Mouse (Mus musculus) lung, postnatal 0 days (tissue): ENCODE results near the gene Plcb1. TPM values are rescaled to one million over a fixed set of nuclear protein-coding genes. Genes with fewer than 3 reads are reported as not detected.

Experiments
- ATAC-seq: fragments of 200-750 bp; cut with Nextera tagmentation; 2 replicates; pipeline ENCODE4 v1.8.0; 2017; ENCODE audit warnings: moderate library complexity
- DNase-seq: peaks from one replicate; pipeline ENCODE4 v3.0.0-alpha.2; 2016; ENCODE audit warnings: low spot score
- H3K27ac ChIP-seq: fragments of 300-500 bp; sonication (generic); 2 replicates; pipeline ENCODE4 v1.5.1; 2014; ENCODE audit warnings: antibody characterized with exemption, mild to moderate bottlenecking, low read length, mixed read lengths
- H3K27me3 ChIP-seq: fragments of 300-500 bp; sonication (generic); replicated peaks from 2 replicates; pipeline ENCODE4 v1.6.1; 2014; ENCODE audit warnings: low read length, mixed read lengths; ENCODE audit not compliant: insufficient read depth
- H3K36me3 ChIP-seq: fragments of 300-500 bp; sonication (generic); 2 replicates; pipeline ENCODE4 v1.6.1; 2014; ENCODE audit warnings: low read length, mixed read lengths; ENCODE audit not compliant: insufficient read depth
- H3K4me1 ChIP-seq: fragments of 300-500 bp; sonication (generic); 2 replicates; pipeline ENCODE4 v1.6.1; 2014; ENCODE audit warnings: antibody characterized with exemption, low read depth, low read length, mixed read lengths; ENCODE audit not compliant: insufficient read depth
- H3K4me2 ChIP-seq: fragments of 300-500 bp; sonication (generic); replicated peaks from 2 replicates; pipeline ENCODE4 v1.6.1; 2014; ENCODE audit warnings: low read depth, mild to moderate bottlenecking, low read length, moderate library complexity, mixed read lengths
- H3K4me3 ChIP-seq: fragments of 300-500 bp; sonication (generic); 2 replicates; pipeline ENCODE4 v1.5.1; 2014; ENCODE audit warnings: low read depth, low read length
- H3K9ac ChIP-seq: fragments of 300-500 bp; sonication (generic); replicated peaks from 2 replicates; pipeline ENCODE4 v1.6.1; 2014; ENCODE audit warnings: low read depth, mild to moderate bottlenecking
- H3K9me3 ChIP-seq: fragments of 300-500 bp; sonication (generic); 2 replicates; pipeline ENCODE4 v1.6.1; 2016; ENCODE audit warnings: low read length, mixed read lengths
- CTCF ChIP-seq: IDR thresholded peaks from 2 replicates; pipeline ENCODE4 v1.5.1; 2016; ENCODE audit warnings: antibody characterized with exemption, mild to moderate bottlenecking
- EP300 ChIP-seq: IDR thresholded peaks from 2 replicates; pipeline ENCODE4 v1.6.1; 2016; ENCODE audit warnings: antibody characterized with exemption, mild to moderate bottlenecking, control low read depth
- WGBS: fragments of 180-500 bp; shearing (Covaris S2); extraction: QIAGEN DNeasy Blood & Tissue Kit; methylation state at CpG from one replicate; pipeline ENCODE4 v1.1.7; 2014; 5-methylcytosine and 5-hydroxymethylcytosine counted together
- polyA plus RNA-seq: library from polyadenylated mRNA; unstranded; fragments of >200 nt; fragmentation: Nextera tagmentation; extraction: Ambion mirVana; gene quantifications from 2 replicates; pipeline ENCODE4 v1.2.1, GENCODE M21; 2015

The Plcb1 gene
- polyA plus RNA-seq, 1 experiment from 2014 or later: 8.7 TPM

DNA sequence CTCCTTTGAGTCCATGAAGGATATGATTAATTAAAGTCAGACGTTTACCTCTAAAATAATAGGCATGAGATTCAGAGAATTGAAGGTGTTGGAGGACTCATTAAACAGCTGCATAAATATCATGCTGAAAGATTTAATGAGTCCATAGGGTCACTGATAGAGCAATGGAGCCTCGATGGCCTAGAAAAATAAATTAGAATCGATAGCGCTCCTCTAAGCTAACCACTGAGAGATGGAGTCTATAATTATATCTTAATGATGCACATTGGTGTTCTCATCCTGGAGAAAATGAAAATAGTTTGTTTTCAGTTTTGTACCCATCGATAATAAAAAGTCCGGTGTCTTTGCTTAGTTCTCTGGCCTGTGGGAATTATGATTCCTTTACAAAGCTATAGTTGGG, 617.5 kb downstream of the Plcb1 start:
- no peak overlapping the region for H3K27ac ChIP-seq
- H3K4me2 ChIP-seq: no peak overlapping the region
- no peak overlapping the region for H3K9ac ChIP-seq
- ATAC-seq (no peak), DNase-seq (no peak)
- H3K4me3 ChIP-seq: no peak overlapping the region
- 79% methylated on average over 6 of the region's 6 CpGs for WGBS
- TF ChIP-seq CTCF (no peak), EP300 (no peak)
- no peaks in the 10 kb centered on the region for H3K36me3 ChIP-seq
- H3K4me1 ChIP-seq: no peaks in the 10 kb centered on the region
- H3K9me3 ChIP-seq: no peaks in the 10 kb centered on the region
- no peaks in the 10 kb centered on the region for H3K27me3 ChIP-seq

DNA sequence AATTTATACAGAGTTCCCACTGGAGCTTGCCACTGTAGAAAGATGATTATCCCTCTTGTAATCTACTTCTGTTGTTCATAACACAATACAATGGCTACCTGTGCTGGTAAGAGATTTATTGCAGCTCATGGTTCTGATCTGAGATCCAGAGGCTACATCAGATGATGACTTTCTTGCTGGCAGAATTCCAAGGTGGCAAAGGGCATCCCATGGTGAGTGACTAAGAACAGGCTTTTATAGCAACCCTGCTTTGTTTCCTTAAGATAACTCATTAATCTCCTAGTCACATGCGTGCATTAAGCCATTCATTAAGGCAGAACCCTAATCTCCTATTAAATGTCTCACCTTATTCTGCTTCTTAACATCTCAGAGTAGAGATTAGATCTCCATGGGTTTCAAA, 618.2 kb downstream of the Plcb1 start:
- no peaks in the 10 kb centered on the region for H3K4me1 ChIP-seq
- ATAC-seq (no peak), DNase-seq (no peak)
- TF ChIP-seq CTCF: no peak
- TF ChIP-seq EP300: no peak
- no peak overlapping the region for H3K9ac ChIP-seq
- no peaks in the 10 kb centered on the region for H3K36me3 ChIP-seq
- H3K9me3 ChIP-seq: no peaks in the 10 kb centered on the region
- H3K4me2 ChIP-seq: no peak overlapping the region
- WGBS: 79% methylated on average over 1 of the region's 1 CpGs
- H3K27me3 ChIP-seq: no peaks in the 10 kb centered on the region
- no peak overlapping the region for H3K4me3 ChIP-seq
- no peak overlapping the region for H3K27ac ChIP-seq

DNA sequence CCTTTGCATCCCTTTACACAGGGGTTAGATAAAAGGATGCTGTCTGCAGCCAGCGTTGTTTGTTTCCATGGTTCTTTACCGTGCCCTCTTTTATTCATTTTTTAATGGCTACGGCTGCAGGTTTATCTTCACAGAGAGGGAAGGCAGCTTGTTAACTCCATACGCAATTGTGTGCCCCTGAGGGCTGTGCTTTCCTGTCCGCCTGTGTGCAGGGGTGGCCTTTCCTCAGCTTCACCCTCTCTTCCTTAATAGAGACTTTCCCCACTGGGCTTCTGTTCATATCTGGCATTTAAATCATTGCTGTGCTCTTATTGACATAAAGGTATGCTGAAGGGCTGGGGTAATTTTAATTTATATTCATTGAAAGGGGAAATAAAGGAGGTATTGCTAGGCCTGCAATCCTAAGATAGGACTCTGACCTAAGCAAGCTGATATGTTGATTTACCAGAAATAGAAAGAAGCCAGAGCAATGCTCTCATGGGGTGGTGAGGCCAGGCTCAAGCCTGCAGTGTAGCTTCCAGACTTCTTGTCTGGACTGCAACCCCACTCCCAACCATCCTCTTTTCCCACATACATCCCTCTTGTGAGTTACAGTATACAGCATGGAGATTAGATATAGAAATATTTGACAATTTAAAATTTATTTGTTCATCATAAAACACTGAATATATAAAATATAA, 623.7 kb downstream of the Plcb1 start:
- Histone ChIP-seq H3K4me1 (no peaks in the 10 kb centered on the region), H3K27ac (no peak overlapping the region), H3K4me2 (no peak overlapping the region), H3K4me3 (no peak overlapping the region), H3K9me3 (no peaks in the 10 kb centered on the region), H3K36me3 (no peaks in the 10 kb centered on the region), H3K27me3 (no peaks in the 10 kb centered on the region), H3K9ac (no peak overlapping the region)
- WGBS: 71% methylated on average over 5 of the region's 5 CpGs
- TF ChIP-seq EP300 (no peak), CTCF (no peak)
- ATAC-seq (no peak), DNase-seq (no peak)

DNA sequence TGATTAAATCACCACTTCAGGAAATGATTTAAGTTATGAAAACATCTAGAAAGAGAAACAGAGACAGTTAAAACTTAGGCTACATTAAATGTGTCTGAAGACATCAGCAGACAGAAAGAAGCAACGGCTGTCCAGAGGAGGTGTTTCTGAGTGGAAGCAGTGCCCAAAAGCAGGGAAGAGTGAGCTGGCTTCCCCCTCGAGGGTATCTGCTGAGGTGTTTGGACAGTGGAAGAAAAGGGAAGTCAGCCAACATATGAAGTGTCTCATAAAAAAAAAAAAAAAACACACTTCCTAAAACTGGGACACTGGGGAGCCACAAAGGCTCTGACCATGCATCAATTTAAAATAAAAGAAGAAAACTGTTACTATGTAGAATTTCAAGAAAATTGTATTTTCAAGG, 625.8 kb downstream of the Plcb1 start:
- WGBS: 18% methylated on average over 2 of the region's 2 CpGs
- no peak overlapping the region for H3K9ac ChIP-seq
- no peaks in the 10 kb centered on the region for H3K27me3 ChIP-seq
- no peaks in the 10 kb centered on the region for H3K36me3 ChIP-seq
- H3K4me3 ChIP-seq: no peak overlapping the region
- TF ChIP-seq EP300 (no peak), CTCF (no peak)
- H3K27ac ChIP-seq: no peak overlapping the region
- DNase-seq (no peak), ATAC-seq (no peak)
- no peaks in the 10 kb centered on the region for H3K9me3 ChIP-seq
- H3K4me2 ChIP-seq: no peak overlapping the region
- H3K4me1 ChIP-seq: no peaks in the 10 kb centered on the region

DNA sequence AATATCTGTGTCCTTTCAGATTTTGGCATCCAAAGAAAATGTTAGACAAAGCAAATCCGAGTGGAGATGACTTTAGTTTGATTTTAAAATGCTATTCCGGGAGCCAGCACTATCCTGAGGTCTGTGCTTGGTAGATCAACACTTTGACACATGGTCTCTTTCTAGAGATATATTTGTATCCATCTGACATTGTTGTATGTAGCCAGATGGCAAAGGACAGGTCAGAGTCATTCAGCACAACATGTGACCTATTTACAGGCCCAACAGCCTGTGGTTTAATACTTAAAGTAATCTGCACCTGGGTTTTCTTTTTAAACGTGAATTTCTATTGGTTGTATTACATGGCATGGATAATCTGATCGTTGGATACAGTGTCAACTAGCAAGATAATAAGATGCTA, 629.3 kb downstream of the Plcb1 start:
- WGBS: 75% methylated on average over 4 of the region's 4 CpGs
- H3K36me3 ChIP-seq: no peaks in the 10 kb centered on the region
- H3K9me3 ChIP-seq: no peaks in the 10 kb centered on the region
- no peaks in the 10 kb centered on the region for H3K27me3 ChIP-seq
- H3K4me3 ChIP-seq: no peak overlapping the region
- H3K9ac ChIP-seq: no peak overlapping the region
- H3K4me1 ChIP-seq: no peaks in the 10 kb centered on the region
- ATAC-seq (no peak), DNase-seq (no peak)
- H3K4me2 ChIP-seq: no peak overlapping the region
- TF ChIP-seq CTCF (no peak), EP300 (no peak)
- no peak overlapping the region for H3K27ac ChIP-seq

DNA sequence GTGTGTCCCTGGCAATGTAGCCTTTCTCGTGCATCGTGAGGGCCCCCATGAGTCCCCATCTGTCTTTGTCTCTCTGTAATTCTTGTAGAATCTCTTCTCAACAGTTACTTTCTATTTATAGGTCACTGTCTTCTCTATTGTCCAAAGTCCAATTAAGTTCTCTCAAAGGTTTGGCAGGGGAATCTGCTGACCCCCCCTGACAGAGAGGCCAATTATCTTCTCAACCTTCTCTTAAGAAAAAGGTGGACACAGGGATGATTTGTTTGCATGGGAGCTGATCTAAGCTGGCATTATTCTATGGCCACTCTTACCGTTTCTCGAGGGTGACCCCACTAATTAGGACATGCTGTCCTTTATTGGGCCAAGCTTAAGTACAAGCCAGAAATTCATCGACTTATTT, 633.4 kb downstream of the Plcb1 start:
- Histone ChIP-seq H3K36me3 (no peaks in the 10 kb centered on the region), H3K4me1 (no peaks in the 10 kb centered on the region), H3K27me3 (no peaks in the 10 kb centered on the region), H3K9me3 (no peaks in the 10 kb centered on the region), H3K4me3 (no peak overlapping the region), H3K4me2 (no peak overlapping the region), H3K9ac (no peak overlapping the region), H3K27ac (no peak overlapping the region)
- TF ChIP-seq CTCF (no peak), EP300 (no peak)
- ATAC-seq: no peak
- WGBS: 71% methylated on average over 5 of the region's 5 CpGs
- DNase-seq: no peak
